Mouse (Mus musculus) kidney, postnatal 0 days (tissue): ENCODE measurements at regions not wholly inside any gene's neighbourhood (a gene's known extent, or its start where the extent isn't known, plus 50 kb on each side); places are given as distances from the start of the nearest gene placed in this dataset.

Experiments used
- ATAC-seq: fragments of 200-750 bp; cut with Nextera tagmentation; replicated peaks from 2 replicates; pipeline ENCODE4 v1.8.0; 2017; ENCODE audit warnings: low read depth, moderate number of reproducible peaks, moderate TSS enrichment, moderate library complexity; ENCODE audit not compliant: low FRiP score
- DNase-seq: peaks from one replicate; pipeline ENCODE4 v3.0.0-alpha.2; 2016; ENCODE audit warnings: low spot score
- H3K27ac ChIP-seq: fragments of 300-500 bp; sonication (generic); 2 replicates; pipeline ENCODE4 v1.5.1; 2014; ENCODE audit warnings: mild to moderate bottlenecking
- H3K27me3 ChIP-seq: fragments of 300-500 bp; sonication (generic); 2 replicates; pipeline ENCODE4 v1.6.1; 2014; ENCODE audit warnings: low read length, mixed read lengths; ENCODE audit not compliant: insufficient read depth
- H3K36me3 ChIP-seq: fragments of 300-500 bp; sonication (generic); 2 replicates; pipeline ENCODE4 v1.6.1; 2014; ENCODE audit warnings: low read length, mixed read lengths; ENCODE audit not compliant: insufficient read depth
- H3K4me1 ChIP-seq: fragments of 300-500 bp; sonication (generic); replicated peaks from 2 replicates; pipeline ENCODE4 v1.6.1; 2014; ENCODE audit warnings: antibody characterized with exemption, low read length, mixed read lengths; ENCODE audit not compliant: insufficient read depth
- H3K4me2 ChIP-seq: fragments of 300-500 bp; sonication (generic); 2 replicates; pipeline ENCODE4 v1.6.1; 2014; ENCODE audit warnings: mild to moderate bottlenecking, low read length, moderate library complexity, mixed read lengths
- H3K4me3 ChIP-seq: fragments of 300-500 bp; sonication (generic); replicated peaks from 2 replicates; pipeline ENCODE4 v1.5.1; 2014; ENCODE audit warnings: low read depth, low read length
- H3K9ac ChIP-seq: fragments of 300-500 bp; sonication (generic); 2 replicates; pipeline ENCODE4 v1.6.1; 2014; ENCODE audit warnings: low read depth, low read length
- H3K9me3 ChIP-seq: fragments of 300-500 bp; sonication (generic); replicated peaks from 2 replicates; pipeline ENCODE4 v1.6.1; 2016; ENCODE audit warnings: low read length, inconsistent platforms, mixed read lengths
- CTCF ChIP-seq: IDR thresholded peaks from 2 replicates; pipeline ENCODE4 v1.5.1; 2016; ENCODE audit warnings: antibody characterized with exemption, low read depth, mild to moderate bottlenecking, moderate library complexity
- WGBS: fragments of 180-500 bp; shearing (Covaris S2); extraction: QIAGEN DNeasy Blood & Tissue Kit; methylation state at CpG from one replicate; pipeline ENCODE4 v1.1.7; 2014; 5-methylcytosine and 5-hydroxymethylcytosine counted together

DNA sequence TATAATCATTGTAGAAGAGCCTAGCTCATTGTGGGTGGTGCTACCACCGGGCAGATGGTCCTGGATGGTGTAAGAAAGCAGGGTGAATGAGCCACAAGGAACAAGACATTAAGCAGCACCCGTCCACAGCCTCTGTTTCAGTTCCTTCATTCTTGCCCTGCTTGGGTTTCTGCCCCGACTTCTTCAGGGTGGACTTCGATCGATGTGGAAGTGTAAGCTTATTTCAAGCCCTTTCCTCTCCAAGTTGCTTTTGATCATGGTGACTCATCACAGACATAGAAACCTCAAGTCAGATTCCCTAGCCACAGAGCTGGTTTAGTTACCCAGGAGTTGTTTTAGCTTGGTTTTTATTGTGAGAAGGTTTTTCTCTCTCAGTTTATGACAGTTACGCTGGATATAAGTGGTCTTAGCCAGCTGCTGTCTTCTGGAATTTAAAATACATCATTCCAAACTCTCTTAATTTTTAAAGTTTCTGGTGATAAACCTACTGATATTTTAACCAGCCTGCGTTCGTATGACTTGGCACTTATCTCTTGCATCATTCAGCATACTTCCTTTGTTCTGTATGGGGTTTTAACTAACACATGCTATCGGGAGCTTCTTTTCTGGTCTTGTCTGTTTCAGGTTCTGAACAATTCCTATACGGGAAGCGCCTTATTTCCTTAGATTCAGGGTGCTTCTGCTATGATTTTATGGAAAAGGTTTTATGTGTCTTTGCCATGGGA is 255.6 kb downstream of the Gpat3 start:
- 83% methylated on average over 11 of the region's 11 CpGs for WGBS
- Histone ChIP-seq H3K27me3 (no peaks in the 10 kb centered on the region), H3K9ac (no peak overlapping the region), H3K4me3 (no peak overlapping the region), H3K27ac (no peak overlapping the region), H3K4me1 (no peaks in the 10 kb centered on the region), H3K4me2 (no peak overlapping the region), H3K9me3 (no peaks in the 10 kb centered on the region), H3K36me3 (no peaks in the 10 kb centered on the region)
- no peak for ATAC-seq
- no peak for DNase-seq
- no peak for TF ChIP-seq CTCF

DNA sequence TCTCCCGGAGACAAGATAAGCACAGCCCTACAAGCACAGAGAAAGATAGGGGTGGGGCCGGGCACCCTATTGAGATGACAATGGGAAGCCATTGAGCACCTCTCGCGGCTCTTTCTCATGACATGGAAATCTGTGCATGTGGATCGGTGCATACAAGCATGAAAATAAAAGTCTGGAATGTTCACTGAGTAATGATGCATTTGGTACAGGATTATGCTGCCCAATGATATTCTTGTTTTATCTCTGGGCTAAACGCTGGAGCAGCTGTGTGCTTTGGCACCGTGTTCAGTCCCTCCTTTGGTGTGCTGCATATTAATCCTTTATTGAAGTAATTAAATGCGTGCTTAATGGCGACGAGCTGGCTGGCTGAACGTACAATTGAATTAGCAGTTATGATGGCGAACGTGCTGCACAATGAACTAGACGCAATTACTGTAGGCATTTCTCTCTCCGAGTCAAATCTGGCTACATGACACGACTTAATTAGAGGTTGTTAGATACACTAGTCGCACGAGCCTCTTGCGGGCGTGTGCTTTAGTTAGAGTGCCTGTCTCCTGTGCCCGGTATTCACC is 245.6 kb downstream of the Gpat3 start:
- no peak for DNase-seq
- H3K9me3 ChIP-seq, result no peaks in the 10 kb centered on the region
- WGBS, result 67% methylated on average over 21 of the region's 21 CpGs
- H3K4me3 ChIP-seq, result no peak overlapping the region
- no peak for TF ChIP-seq CTCF
- no peaks in the 10 kb centered on the region for H3K4me1 ChIP-seq
- ATAC-seq, result no peak
- no peaks in the 10 kb centered on the region for H3K36me3 ChIP-seq
- H3K27me3 ChIP-seq, result no peaks in the 10 kb centered on the region
- no peak overlapping the region for H3K9ac ChIP-seq
- no peak overlapping the region for H3K4me2 ChIP-seq
- H3K27ac ChIP-seq, result no peak overlapping the region

DNA sequence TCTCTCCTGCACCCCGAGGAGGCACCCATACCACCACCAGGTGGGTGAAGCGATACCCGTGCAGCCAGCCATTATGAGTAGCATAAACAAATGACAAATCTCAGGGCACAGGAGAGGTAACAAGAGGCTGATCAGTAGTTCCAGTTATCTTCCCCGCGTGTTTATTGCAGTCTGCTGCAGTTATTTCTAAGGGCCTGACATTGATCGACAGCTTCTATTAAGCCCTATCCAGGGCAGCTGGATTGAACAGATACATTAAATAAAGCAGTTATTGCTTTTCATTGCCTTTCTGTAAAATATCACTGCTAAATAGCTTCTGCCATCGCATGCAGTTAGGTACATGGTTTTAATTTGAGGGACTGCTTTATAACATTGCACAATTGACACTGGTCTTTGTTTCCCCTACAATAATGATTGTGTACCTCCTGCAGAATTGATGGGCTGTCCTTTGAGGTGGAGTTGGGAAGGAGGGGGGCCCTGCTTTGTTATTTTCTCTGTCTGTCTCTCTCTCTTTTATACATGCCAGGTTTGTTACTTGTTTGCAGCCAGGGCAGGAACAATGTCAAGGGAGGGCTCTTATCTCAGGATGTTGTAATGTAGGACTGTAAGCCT is 245.0 kb downstream of the Gpat3 start:
- no peak overlapping the region for H3K27ac ChIP-seq
- H3K4me2 ChIP-seq, result no peak overlapping the region
- no peak for ATAC-seq
- no peaks in the 10 kb centered on the region for H3K36me3 ChIP-seq
- no peaks in the 10 kb centered on the region for H3K27me3 ChIP-seq
- no peak for DNase-seq
- H3K4me1 ChIP-seq, result no peaks in the 10 kb centered on the region
- 76% methylated on average over 7 of the region's 7 CpGs for WGBS
- TF ChIP-seq CTCF, result no peak
- H3K4me3 ChIP-seq, result no peak overlapping the region
- H3K9ac ChIP-seq, result no peak overlapping the region
- H3K9me3 ChIP-seq, result no peaks in the 10 kb centered on the region

DNA sequence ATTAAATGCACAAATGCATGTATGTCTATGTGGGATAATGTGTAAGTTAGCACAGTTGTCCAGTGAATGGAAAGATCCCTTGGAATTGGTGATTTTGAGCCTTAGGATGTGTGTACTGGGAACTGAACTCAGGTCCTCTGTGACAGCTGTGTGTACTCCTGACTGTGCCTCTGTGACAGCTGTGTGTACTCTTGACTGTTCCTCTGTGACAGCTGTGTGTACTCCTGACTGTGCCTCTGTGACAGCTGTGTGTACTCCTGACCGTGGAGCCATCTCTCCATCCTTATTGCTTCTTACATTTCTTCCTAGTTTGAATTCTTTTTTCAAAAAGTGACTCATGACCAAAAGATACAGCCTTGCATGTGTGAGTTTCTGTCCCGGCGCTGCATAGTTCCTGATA is 239.7 kb downstream of the Gpat3 start:
- no peak for DNase-seq
- no peak for TF ChIP-seq CTCF
- 68% methylated on average over 3 of the region's 3 CpGs for WGBS

DNA sequence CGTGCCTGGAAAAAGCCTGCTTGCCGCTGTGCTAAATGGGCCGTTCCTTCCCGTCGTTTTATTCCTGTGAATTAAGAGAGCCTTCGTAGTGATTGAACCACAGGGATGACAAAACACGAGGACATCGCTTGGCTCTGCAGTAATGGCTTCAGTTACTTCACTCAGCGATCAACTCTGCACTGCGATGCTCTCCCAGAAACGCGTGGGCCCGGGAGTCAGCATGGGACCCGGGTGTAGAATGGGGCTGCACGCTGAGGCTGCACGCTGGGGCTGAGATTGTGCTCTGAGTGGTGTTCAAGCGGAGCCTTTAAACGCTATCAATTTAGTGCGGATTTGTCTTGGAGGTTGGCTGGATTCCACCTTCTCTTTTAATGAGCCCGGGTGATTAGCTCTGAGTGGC is 237.1 kb downstream of the Gpat3 start:
- no peak overlapping the region for H3K27ac ChIP-seq
- no peak for TF ChIP-seq CTCF
- no peaks in the 10 kb centered on the region for H3K9me3 ChIP-seq
- H3K4me1 ChIP-seq, result no peaks in the 10 kb centered on the region
- H3K27me3 ChIP-seq, result no peaks in the 10 kb centered on the region
- ATAC-seq, result no peak
- 73% methylated on average over 20 of the region's 20 CpGs for WGBS
- no peaks in the 10 kb centered on the region for H3K36me3 ChIP-seq
- no peak overlapping the region for H3K9ac ChIP-seq
- DNase-seq, result no peak
- no peak overlapping the region for H3K4me2 ChIP-seq
- no peak overlapping the region for H3K4me3 ChIP-seq

More for the DNA sequence above, 239.7 kb downstream of the Gpat3 start:
- no peak for ATAC-seq
- H3K27me3 ChIP-seq, result no peaks in the 10 kb centered on the region
- no peaks in the 10 kb centered on the region for H3K4me1 ChIP-seq
- no peaks in the 10 kb centered on the region for H3K9me3 ChIP-seq
- H3K27ac ChIP-seq, result no peak overlapping the region
- no peak overlapping the region for H3K4me3 ChIP-seq
- no peaks in the 10 kb centered on the region for H3K36me3 ChIP-seq
- no peak overlapping the region for H3K9ac ChIP-seq
- no peak overlapping the region for H3K4me2 ChIP-seq

DNA sequence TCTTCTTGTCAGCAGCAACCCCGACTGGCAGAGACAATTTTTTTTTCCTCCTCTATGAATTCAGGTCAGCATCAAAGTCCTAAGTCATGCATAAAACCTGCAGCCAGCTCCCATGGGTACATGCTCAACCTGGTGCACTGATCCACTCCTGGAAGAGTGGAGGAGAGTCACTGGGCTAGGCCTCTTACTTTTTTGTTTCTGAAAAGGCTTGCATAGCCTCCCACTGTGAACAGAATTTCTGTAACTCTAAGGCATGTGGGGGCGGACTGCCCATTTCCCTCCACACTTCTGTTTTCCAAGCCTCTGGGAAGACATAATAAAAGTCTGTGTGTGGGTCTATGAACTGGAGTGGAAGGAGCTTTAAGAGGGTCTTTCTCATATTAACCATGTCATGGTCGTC is 218.8 kb downstream of the Gpat3 start:
- H3K9ac ChIP-seq, result no peak overlapping the region
- WGBS, result 81% methylated on average over 3 of the region's 3 CpGs
- no peak for TF ChIP-seq CTCF
- no peaks in the 10 kb centered on the region for H3K4me1 ChIP-seq
- no peak overlapping the region for H3K27ac ChIP-seq
- ATAC-seq (no peak), DNase-seq (no peak)
- no peaks in the 10 kb centered on the region for H3K27me3 ChIP-seq
- no peaks in the 10 kb centered on the region for H3K36me3 ChIP-seq
- no peaks in the 10 kb centered on the region for H3K9me3 ChIP-seq
- H3K4me3 ChIP-seq, result no peak overlapping the region
- no peak overlapping the region for H3K4me2 ChIP-seq
